Mouse (Mus musculus) stomach, embryonic 14.5 days (tissue): ENCODE results near the gene Hsd3b4. TPM values are rescaled to one million over a fixed set of nuclear protein-coding genes. Genes with fewer than 3 reads are reported as not detected.

Source experiments
- polyA plus RNA-seq: library from polyadenylated mRNA; unstranded; fragments of >200 nt; fragmentation: Nextera tagmentation; extraction: Ambion mirVana; gene quantifications from 2 replicates; pipeline ENCODE4 v1.2.1, GENCODE M21; 2014

Gene Hsd3b4
- polyA plus RNA-seq, 1 experiment from 2014 or later, result not detected

Other genes starting within 250 kb of the Hsd3b4 start
- 12.2 and 16.1 TPM in 2 replicates for gene Hmgcs2, start 230.1 kb downstream of the Hsd3b4 start, polyA plus RNA-seq
- gene Phgdh, start 170.5 kb downstream of the Hsd3b4 start, polyA plus RNA-seq, result 175 and 193 TPM in 2 replicates
- gene Zfp697, start 128.1 kb downstream of the Hsd3b4 start, polyA plus RNA-seq, result 9.2 and 10.1 TPM in 2 replicates
- gene Gm4450, start 53.4 kb downstream of the Hsd3b4 start, polyA plus RNA-seq, result not detected in 2 replicates
- gene Gm10681, start 78.3 kb upstream of the Hsd3b4 start, polyA plus RNA-seq, result not detected in 2 replicates
- gene Hsd3b5, start 119.7 kb upstream of the Hsd3b4 start, polyA plus RNA-seq, result not detected in 2 replicates
- not detected in 2 replicates for gene Hsd3b2, start 214.0 kb upstream of the Hsd3b4 start, polyA plus RNA-seq